Mouse (Mus musculus) embryonic fibroblast, embryonic 13.5 days (primary cell): ENCODE results near the gene Limk1. TPM values are rescaled to one million over a fixed set of nuclear protein-coding genes. Genes with fewer than 3 reads are reported as not detected.
"Not testable (repeated sequence)": the region's sequence is repeated elsewhere in the genome, so short reads cannot be mapped to it uniquely, and the experiment has no call there.

Experiments used
- H3K27ac ChIP-seq: 2 replicates; pipeline ENCODE4 v1.5.1; 2012; ENCODE audit warnings: low read length, control low read depth, inconsistent platforms; ENCODE audit not compliant: insufficient read depth
- H3K4me1 ChIP-seq: 2 replicates; pipeline ENCODE4 v1.6.1; 2011; ENCODE audit warnings: low read length; ENCODE audit not compliant: control insufficient read depth, insufficient read depth
- H3K4me3 ChIP-seq: 2 replicates; pipeline ENCODE4 v1.5.1; 2011; ENCODE audit warnings: mild to moderate bottlenecking, control low read depth, low read length; ENCODE audit not compliant: insufficient read depth
- CTCF ChIP-seq: IDR thresholded peaks from 2 replicates; pipeline ENCODE4 v1.5.1; 2011; ENCODE audit warnings: mild to moderate bottlenecking, control low read depth, low read length, moderate library complexity, borderline replicate concordance; ENCODE audit not compliant: insufficient read depth
- POLR2A ChIP-seq: IDR thresholded peaks from 2 replicates; pipeline ENCODE4 v1.6.1; 2011; ENCODE audit warnings: low read depth, mild to moderate bottlenecking, control low read depth, low read length, moderate library complexity
- polyA plus RNA-seq: library from polyadenylated mRNA; stranded (reverse); fragments of >200 nt; gene quantifications from 2 replicates; pipeline ENCODE4 v1.2.4, GENCODE M21; 2011; ENCODE audit warnings: low read depth; ENCODE audit not compliant: missing spikeins, insufficient read length

Gene Limk1
- polyA plus RNA-seq, 1 experiment, result 16.5 TPM

DNA sequence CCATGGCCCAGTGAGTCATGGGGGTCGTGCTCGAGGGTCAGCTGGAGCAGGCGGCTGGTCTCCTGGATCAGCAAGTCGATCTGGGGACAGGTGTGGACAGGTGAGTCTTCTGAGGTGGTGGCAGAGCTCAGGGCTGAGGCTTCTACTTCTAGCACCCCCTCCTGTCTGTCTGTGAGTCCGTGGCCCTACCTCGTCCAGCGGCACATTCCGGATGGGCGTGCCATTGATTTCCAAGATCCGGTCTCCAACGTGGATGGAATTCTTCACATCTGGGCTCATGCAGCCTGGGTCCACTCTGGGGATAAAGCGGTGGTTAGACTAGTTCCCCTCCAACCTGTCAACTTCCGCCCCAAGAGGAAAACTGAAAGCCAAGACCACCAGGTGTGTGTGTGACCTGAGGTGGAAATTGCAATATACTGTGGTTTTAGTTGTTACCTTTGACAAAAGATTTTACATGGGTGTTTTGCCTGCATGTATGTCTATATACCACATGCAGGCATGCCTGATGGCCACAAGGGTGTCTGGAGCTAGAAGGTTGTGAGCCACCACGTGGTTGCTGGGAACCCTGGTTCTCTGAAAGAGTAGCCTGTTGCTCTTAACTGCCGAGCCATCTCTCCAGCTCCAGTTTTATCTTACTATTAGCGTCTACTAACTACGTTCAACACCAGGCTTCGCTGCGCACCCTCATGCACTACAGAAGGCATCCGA lies 19.2 kb downstream of the Limk1 start:
- TF ChIP-seq CTCF, result no peak
- no peak for TF ChIP-seq POLR2A
- Histone ChIP-seq H3K4me3 (no peak overlapping the region), H3K4me1 (no peaks in the 10 kb centered on the region), H3K27ac (no peak overlapping the region)

GRCm38 (mm10) chr5:134668495-134668894 lies 19.9 kb downstream of the Limk1 start:
- H3K27ac ChIP-seq, result no peak overlapping the region
- no peak for TF ChIP-seq POLR2A
- TF ChIP-seq CTCF, result peak; percentile 53; the same call in 1 of the 2 replicates

DNA sequence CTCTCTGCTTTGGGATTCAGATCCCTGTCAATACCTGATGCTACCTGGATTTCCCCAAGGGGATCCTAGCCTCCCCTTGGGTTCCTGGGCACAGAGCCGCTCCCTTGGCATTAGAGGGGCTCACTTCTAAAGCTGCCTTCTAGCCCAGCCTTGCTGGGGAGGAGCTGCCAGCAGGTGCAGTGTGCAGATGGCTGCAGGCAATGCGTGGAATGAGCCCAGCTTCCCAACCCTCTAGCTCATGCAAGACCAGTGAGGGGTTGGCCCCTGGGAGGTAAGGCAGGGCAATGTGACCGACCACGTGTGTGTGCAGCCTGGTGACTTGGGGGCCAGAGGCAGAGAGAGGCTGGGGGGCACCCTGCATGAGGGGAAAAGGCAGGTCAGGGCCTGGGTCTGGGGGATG lies 31.7 kb downstream of the Limk1 start:
- H3K4me3 ChIP-seq, result no peak overlapping the region
- no peak overlapping the region for H3K27ac ChIP-seq
- TF ChIP-seq CTCF, result no peak
- no peak for TF ChIP-seq POLR2A
- H3K4me1 ChIP-seq, result no peaks in the 10 kb centered on the region

More at GRCm38 (mm10) chr5:134668495-134668894, 19.9 kb downstream of the Limk1 start:
- H3K4me1 ChIP-seq, result no peaks in the 10 kb centered on the region
- no peak overlapping the region for H3K4me3 ChIP-seq

DNA sequence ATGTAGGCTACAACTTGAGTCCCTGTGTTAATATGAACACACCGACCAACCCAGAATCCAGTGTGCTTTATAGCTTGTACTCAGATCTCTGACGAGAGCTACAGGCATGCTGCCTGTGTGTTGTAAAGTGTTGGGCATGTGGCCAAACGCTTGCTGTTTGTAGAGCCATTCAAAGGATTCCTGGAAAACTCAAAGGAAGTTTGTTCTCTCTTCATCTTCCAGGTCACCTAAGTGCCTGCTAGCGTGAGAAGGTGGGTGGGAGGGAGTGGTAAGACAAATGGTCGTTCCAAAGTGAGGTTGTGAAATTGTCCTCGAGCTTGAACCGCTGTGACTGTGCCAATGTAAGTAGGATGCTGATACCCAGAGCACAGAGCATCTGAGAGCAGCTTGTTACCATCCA lies 36.4 kb downstream of the Limk1 start:
- H3K27ac ChIP-seq, result no peak overlapping the region
- H3K4me3 ChIP-seq, result no peak overlapping the region
- no peaks in the 10 kb centered on the region for H3K4me1 ChIP-seq
- TF ChIP-seq CTCF (no peak), POLR2A (no peak)

DNA sequence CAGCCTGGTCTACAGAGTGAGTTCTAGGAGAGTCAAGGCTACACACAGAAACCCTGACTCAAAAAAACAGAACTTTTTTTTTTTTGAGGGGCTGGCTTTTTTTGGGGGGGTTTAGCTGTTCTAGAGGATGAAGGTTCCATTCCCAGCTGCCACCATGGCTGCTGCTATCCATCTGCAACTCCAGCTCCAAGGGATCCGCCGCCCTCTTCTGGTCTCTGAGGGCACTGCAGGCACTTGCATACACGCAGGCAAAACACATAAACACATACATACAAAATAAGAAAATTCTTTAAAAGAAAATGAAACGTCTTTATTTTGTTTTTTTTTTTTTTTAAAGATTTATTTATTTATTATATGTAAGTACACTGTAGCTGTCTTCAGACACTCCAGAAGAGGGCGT lies 37.5 kb downstream of the Limk1 start:
- no peak overlapping the region for H3K4me3 ChIP-seq
- no peaks in the 10 kb centered on the region for H3K4me1 ChIP-seq
- TF ChIP-seq CTCF (peak; percentile 41; the same call in 1 of the 2 replicates), POLR2A (no peak)
- H3K27ac ChIP-seq, result no peak overlapping the region

GRCm38 (mm10) chr5:134648976-134649375 lies 39.4 kb downstream of the Limk1 start:
- not testable (repeated sequence) for H3K4me1 ChIP-seq, H3K27ac ChIP-seq, H3K4me3 ChIP-seq

GRCm38 (mm10) chr5:134647394-134647793 lies 41.0 kb downstream of the Limk1 start:
- H3K4me1 ChIP-seq, result peaks cover 8% of the 10 kb centered on the region
- no peak overlapping the region for H3K4me3 ChIP-seq
- no peak for TF ChIP-seq CTCF
- no peak for TF ChIP-seq POLR2A

GRCm38 (mm10) chr5:134646461-134646860 lies 41.9 kb downstream of the Limk1 start:
- TF ChIP-seq CTCF (no peak), POLR2A (no peak)
- H3K4me1 ChIP-seq, result peaks cover 8% of the 10 kb centered on the region
- H3K27ac ChIP-seq, result no peak overlapping the region
- H3K4me3 ChIP-seq, result no peak overlapping the region

More at GRCm38 (mm10) chr5:134647394-134647793, 41.0 kb downstream of the Limk1 start:
- no peak overlapping the region for H3K27ac ChIP-seq

DNA sequence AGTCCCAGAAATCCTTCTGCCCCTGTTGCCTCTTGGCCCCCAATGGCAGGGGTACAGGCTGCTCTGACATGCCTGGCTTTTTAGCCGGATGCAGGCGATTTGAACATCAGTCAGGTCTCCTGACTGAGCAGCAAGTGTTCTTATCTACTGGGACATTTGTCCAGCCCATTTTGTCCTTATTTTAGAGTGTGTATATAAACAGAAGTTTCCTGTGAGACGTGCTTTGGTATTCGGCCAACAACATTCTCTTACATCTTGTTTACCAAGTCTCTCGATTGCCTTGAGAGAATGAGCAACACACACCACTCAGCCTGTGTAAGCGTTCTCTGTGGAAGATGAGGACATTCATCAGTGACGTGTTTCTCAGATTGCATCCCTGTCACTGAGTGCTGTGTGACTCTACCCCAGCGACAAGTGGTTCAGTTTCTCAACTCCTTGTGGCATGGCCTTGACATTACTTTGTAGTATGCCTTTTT lies 43.7 kb downstream of the Limk1 start:
- no peak overlapping the region for H3K4me3 ChIP-seq
- TF ChIP-seq POLR2A (no peak), CTCF (no peak)
- no peak overlapping the region for H3K27ac ChIP-seq
- peaks cover 10% of the 10 kb centered on the region for H3K4me1 ChIP-seq

DNA sequence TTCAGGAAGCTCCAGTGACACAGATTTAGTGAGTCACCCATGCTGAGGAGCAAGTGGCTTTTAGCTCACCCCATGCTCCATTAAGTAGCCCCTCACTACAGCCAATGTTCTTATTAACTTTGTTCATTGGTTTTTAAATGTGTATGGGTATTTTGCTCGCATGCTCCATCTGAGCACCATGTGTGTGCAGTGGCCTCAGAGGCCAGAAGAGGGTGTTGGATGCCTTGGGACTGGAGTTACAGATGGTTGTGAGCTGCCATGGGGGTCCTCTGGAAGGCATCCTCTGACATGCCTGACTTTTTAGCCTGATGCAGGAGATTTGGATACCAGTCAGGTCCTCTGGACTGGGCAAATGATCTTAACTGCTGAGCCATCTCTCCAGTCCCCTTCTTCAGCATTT lies 44.3 kb downstream of the Limk1 start:
- Histone ChIP-seq H3K27ac (no peak overlapping the region), H3K4me1 (peaks cover 10% of the 10 kb centered on the region), H3K4me3 (no peak overlapping the region)
- no peak for TF ChIP-seq CTCF
